Mouse (Mus musculus): ENCODE measurements around the gene Ifitm1. TPM values are rescaled to one million over a fixed set of nuclear protein-coding genes. Genes with fewer than 3 reads are reported as not detected.
"Not testable (repeated sequence)": the region's sequence is repeated elsewhere in the genome, so short reads cannot be mapped to it uniquely, and the experiment has no call there.

The Ifitm1 gene
- polyA plus RNA-seq, 1 experiment from 2014 or later, result 10.2 TPM

DNA sequence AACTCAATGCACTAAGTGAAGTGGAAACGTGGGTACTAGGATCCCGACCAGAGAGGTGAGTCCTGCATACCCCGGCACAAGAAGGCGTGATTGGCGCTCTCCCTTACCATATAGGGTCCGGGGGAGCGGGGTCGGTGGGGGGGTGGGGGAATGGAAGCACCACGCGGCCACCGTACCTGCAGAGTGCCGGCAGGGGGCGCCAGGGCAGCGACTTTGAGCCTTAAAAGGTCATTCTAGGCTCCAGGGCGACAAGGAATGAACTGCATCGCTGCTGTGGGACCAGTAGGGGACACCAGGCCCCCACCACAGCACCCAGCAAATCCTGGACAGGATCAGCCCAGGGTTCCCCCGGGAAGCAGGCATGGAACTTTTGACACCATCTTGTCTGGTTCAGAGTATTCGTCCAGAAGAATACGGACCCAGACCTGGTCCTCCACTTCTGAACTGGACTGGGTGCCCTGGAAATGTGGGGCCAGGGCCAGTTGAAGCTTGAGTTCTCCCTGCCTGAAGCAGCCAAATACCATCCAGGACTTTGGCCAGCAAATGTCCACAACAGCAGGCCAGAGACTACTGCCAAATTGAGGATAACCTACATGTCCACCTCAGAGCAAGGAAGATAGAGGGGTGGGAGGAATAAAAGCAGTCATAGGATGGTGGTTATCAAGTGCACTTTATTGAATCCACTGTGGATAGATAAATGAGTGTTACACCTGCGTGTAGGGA is 42.1 kb downstream of the Ifitm1 start:
- H3K27ac ChIP-seq, result no peak overlapping the region
- H3K4me2 ChIP-seq (replicated peaks), result peak overlapping the region; percentile 25; the same call in 1 of the 2 replicates
- no peaks in the 10 kb centered on the region for H3K27me3 ChIP-seq
- no peaks in the 10 kb centered on the region for H3K36me3 ChIP-seq
- no peaks in the 10 kb centered on the region for H3K9me3 ChIP-seq
- H3K9ac ChIP-seq (replicated peaks), result no peak overlapping the region
- ATAC-seq, result no peak
- WGBS, result 9% methylated on average over 20 of the region's 20 CpGs
- H3K4me3 ChIP-seq (replicated peaks), result no peak overlapping the region
- H3K4me1 ChIP-seq (replicated peaks), result peaks cover 8% of the 10 kb centered on the region; the same call in 1 of the 2 replicates

GRCm38 (mm10) chr7:141009665-141010064 is 42.6 kb downstream of the Ifitm1 start:
- H3K36me3 ChIP-seq, result no peaks in the 10 kb centered on the region
- no peaks in the 10 kb centered on the region for H3K9me3 ChIP-seq
- no peak overlapping the region for H3K9ac ChIP-seq (replicated peaks)
- no peak overlapping the region for H3K4me2 ChIP-seq (replicated peaks)
- ATAC-seq, result no peak
- no peaks in the 10 kb centered on the region for H3K27me3 ChIP-seq
- WGBS, result 92% methylated on average over 9 of the region's 9 CpGs
- no peak overlapping the region for H3K27ac ChIP-seq
- H3K4me3 ChIP-seq (replicated peaks), result no peak overlapping the region
- H3K4me1 ChIP-seq (replicated peaks), result peaks cover 8% of the 10 kb centered on the region; the same call in 1 of the 2 replicates

- Histone ChIP-seq H3K4me3 (replicated peaks) (no peak within 1 kb of the TSS), H3K36me3 (no peaks in the 10 kb centered on the region), H3K4me2 (replicated peaks) (peak within 1 kb of the TSS; percentile 3), H3K27ac (no peak within 1 kb of the TSS), H3K9me3 (no peaks in the 10 kb centered on the region), H3K4me1 (replicated peaks) (peaks cover 8% of the 10 kb centered on the region; the same call in 1 of the 2 replicates), H3K9ac (replicated peaks) (0 out of 2 replicates have a peak within 1 kb of the TSS, but pooled peaks have one; percentile 5), H3K27me3 (no peaks in the 10 kb centered on the region)
- ATAC-seq, result no peak
- 52% methylated on average over 10 of the region's 10 CpGs for WGBS
These were observed 43.6 kb downstream of the Ifitm1 start, which contains the start of gene Ifitm3 for GRCm38 (mm10) chr7:141010593-141010992. Gene Ifitm3, minus strand, starts transcription at chr7:141010770.

GRCm38 (mm10) chr7:141011238-141011770 is 44.3 kb downstream of the Ifitm1 start:
- no peak for ATAC-seq
- no peak overlapping the region for H3K9ac ChIP-seq (replicated peaks)
- no peaks in the 10 kb centered on the region for H3K36me3 ChIP-seq
- no peak overlapping the region for H3K27ac ChIP-seq
- H3K4me2 ChIP-seq (replicated peaks), result no peak overlapping the region
- H3K9me3 ChIP-seq, result no peaks in the 10 kb centered on the region
- H3K4me3 ChIP-seq (replicated peaks), result no peak overlapping the region
- H3K27me3 ChIP-seq, result no peaks in the 10 kb centered on the region
- peaks cover 8% of the 10 kb centered on the region; the same call in 1 of the 2 replicates for H3K4me1 ChIP-seq (replicated peaks)
- WGBS, result 86% methylated on average over 7 of the region's 7 CpGs

GRCm38 (mm10) chr7:141016707-141017697 is 50.0 kb downstream of the Ifitm1 start:
- Histone ChIP-seq H3K4me1 (replicated peaks) (no peaks in the 10 kb centered on the region), H3K4me2 (replicated peaks) (no peak overlapping the region), H3K27ac (no peak overlapping the region), H3K9ac (replicated peaks) (no peak overlapping the region), H3K36me3 (no peaks in the 10 kb centered on the region), H3K27me3 (no peaks in the 10 kb centered on the region), H3K4me3 (replicated peaks) (no peak overlapping the region), H3K9me3 (no peaks in the 10 kb centered on the region)
- WGBS, result 90% methylated on average over 10 of the region's 10 CpGs
- ATAC-seq, result no peak

GRCm38 (mm10) chr7:141017824-141018223 is 50.8 kb downstream of the Ifitm1 start, which contains the start of gene Ifitm6:
Gene Ifitm6, minus strand, starts transcription at chr7:141017924.
- not testable (repeated sequence) for H3K9ac ChIP-seq (replicated peaks); H3K9me3 ChIP-seq; H3K4me3 ChIP-seq (replicated peaks); H3K27ac ChIP-seq; ATAC-seq; H3K27me3 ChIP-seq; H3K4me2 ChIP-seq (replicated peaks); H3K4me1 ChIP-seq (replicated peaks); H3K36me3 ChIP-seq
- 84% methylated on average over 1 of the region's 1 CpGs for WGBS

DNA sequence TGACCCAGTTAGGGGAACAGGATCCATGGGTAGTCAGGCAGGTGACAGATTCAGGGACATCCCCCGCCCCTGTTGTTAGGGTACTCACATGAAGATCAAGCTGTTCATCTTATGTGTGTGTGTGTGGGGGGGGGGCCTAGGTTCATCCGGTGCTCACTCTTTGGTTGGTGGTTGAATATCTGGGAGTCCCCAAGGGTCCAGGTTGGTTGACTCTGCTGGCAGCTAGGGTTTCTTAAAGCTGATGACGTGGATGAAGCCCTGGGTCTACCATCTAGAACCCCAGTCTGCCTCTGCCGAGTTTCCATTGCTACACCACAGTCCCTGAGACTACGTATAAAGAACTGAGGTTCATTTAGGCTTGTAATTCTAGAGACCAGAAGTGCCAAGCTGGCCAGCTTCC is 52.0 kb downstream of the Ifitm1 start:
- Histone ChIP-seq H3K4me2 (replicated peaks) (no peak overlapping the region), H3K4me1 (replicated peaks) (no peaks in the 10 kb centered on the region), H3K9ac (replicated peaks) (no peak overlapping the region), H3K9me3 (no peaks in the 10 kb centered on the region), H3K36me3 (no peaks in the 10 kb centered on the region), H3K4me3 (replicated peaks) (no peak overlapping the region), H3K27ac (no peak overlapping the region), H3K27me3 (no peaks in the 10 kb centered on the region)
- 88% methylated on average over 5 of the region's 5 CpGs for WGBS
- ATAC-seq, result no peak

Other genes starting within 250 kb of the Ifitm1 start
- not detected in 2 replicates for gene Cyp2e1, start 203.5 kb upstream of the Ifitm1 start, polyA plus RNA-seq (2015; fragmentation: Nextera tagmentation; extraction: Ambion mirVana)
- 0.22 and 0.24 TPM in 2 replicates for gene Syce1, start 179.4 kb upstream of the Ifitm1 start, polyA plus RNA-seq (2015; fragmentation: Nextera tagmentation; extraction: Ambion mirVana)
- gene Zfp941, start 145.0 kb upstream of the Ifitm1 start, polyA plus RNA-seq (2015; fragmentation: Nextera tagmentation; extraction: Ambion mirVana), result 20.4 and 24.4 TPM in 2 replicates
- gene Urah, start 132.2 kb upstream of the Ifitm1 start, polyA plus RNA-seq (2015; fragmentation: Nextera tagmentation; extraction: Ambion mirVana), result not detected in 2 replicates
- not detected in 2 replicates for gene Scgb1c1, start 121.7 kb upstream of the Ifitm1 start, polyA plus RNA-seq (2015; fragmentation: Nextera tagmentation; extraction: Ambion mirVana)
- 0.13 TPM in 1 of 2 replicates, not detected in the other for gene Odf3, start 119.4 kb upstream of the Ifitm1 start, polyA plus RNA-seq (2015; fragmentation: Nextera tagmentation; extraction: Ambion mirVana)
- not detected in 2 replicates for gene Gm45785, start 110.9 kb upstream of the Ifitm1 start, polyA plus RNA-seq (2015; fragmentation: Nextera tagmentation; extraction: Ambion mirVana)
- 89.3 and 98.1 TPM in 2 replicates for gene Ric8a, start 110.3 kb upstream of the Ifitm1 start, polyA plus RNA-seq (2015; fragmentation: Nextera tagmentation; extraction: Ambion mirVana)
- gene Bet1l, start 109.6 kb upstream of the Ifitm1 start, polyA plus RNA-seq (2015; fragmentation: Nextera tagmentation; extraction: Ambion mirVana), result 37.7 and 38.0 TPM in 2 replicates
- 287 and 302 TPM in 2 replicates for gene Psmd13, start 85.3 kb upstream of the Ifitm1 start, polyA plus RNA-seq (2015; fragmentation: Nextera tagmentation; extraction: Ambion mirVana)
- gene Sirt3, start 84.9 kb upstream of the Ifitm1 start, polyA plus RNA-seq (2015; fragmentation: Nextera tagmentation; extraction: Ambion mirVana), result 40.7 and 42.1 TPM in 2 replicates
- gene Cox8b, start 66.8 kb upstream of the Ifitm1 start, polyA plus RNA-seq (2015; fragmentation: Nextera tagmentation; extraction: Ambion mirVana), result not detected in 2 replicates
- 0.17 and 0.18 TPM in 2 replicates for gene Nlrp6, start 46.3 kb upstream of the Ifitm1 start, polyA plus RNA-seq (2015; fragmentation: Nextera tagmentation; extraction: Ambion mirVana)
- gene Pgghg, start 25.8 kb upstream of the Ifitm1 start, polyA plus RNA-seq (2015; fragmentation: Nextera tagmentation; extraction: Ambion mirVana), result 8.4 and 8.7 TPM in 2 replicates
- gene Ifitm5, start 16.9 kb upstream of the Ifitm1 start, polyA plus RNA-seq (2015; fragmentation: Nextera tagmentation; extraction: Ambion mirVana), result 0.22 and 0.27 TPM in 2 replicates
- gene Gm45717, start 11.3 kb upstream of the Ifitm1 start, polyA plus RNA-seq (2015; fragmentation: Nextera tagmentation; extraction: Ambion mirVana), result not detected in 2 replicates
- 125 and 144 TPM in 2 replicates for gene Ifitm2, start 11.2 kb upstream of the Ifitm1 start, polyA plus RNA-seq (2015; fragmentation: Nextera tagmentation; extraction: Ambion mirVana)
- gene Ifitm3, start 43.5 kb downstream of the Ifitm1 start, polyA plus RNA-seq (2015; fragmentation: Nextera tagmentation; extraction: Ambion mirVana), result 22.6 and 26.2 TPM in 2 replicates
- gene Ifitm6, start 50.7 kb downstream of the Ifitm1 start, polyA plus RNA-seq (2015; fragmentation: Nextera tagmentation; extraction: Ambion mirVana), result 0.51 and 0.54 TPM in 2 replicates
- gene Gm17387, start 61.9 kb downstream of the Ifitm1 start, polyA plus RNA-seq (2015; fragmentation: Nextera tagmentation; extraction: Ambion mirVana), result not detected in 2 replicates
- 44.1 and 48.3 TPM in 2 replicates for gene B4galnt4, start 93.9 kb downstream of the Ifitm1 start, polyA plus RNA-seq (2015; fragmentation: Nextera tagmentation; extraction: Ambion mirVana)
- gene Pkp3, start 111.0 kb downstream of the Ifitm1 start, polyA plus RNA-seq (2015; fragmentation: Nextera tagmentation; extraction: Ambion mirVana), result 0.14 and 0.15 TPM in 2 replicates
- gene Sigirr, start 133.4 kb downstream of the Ifitm1 start, polyA plus RNA-seq (2015; fragmentation: Nextera tagmentation; extraction: Ambion mirVana), result 1.8 and 2.6 TPM in 2 replicates
- 0.07 and 0.35 TPM in 2 replicates for gene Ano9, start 150.6 kb downstream of the Ifitm1 start, polyA plus RNA-seq (2015; fragmentation: Nextera tagmentation; extraction: Ambion mirVana)
- 77.4 TPM in 2 replicates for gene Ptdss2, start 155.2 kb downstream of the Ifitm1 start, polyA plus RNA-seq (2015; fragmentation: Nextera tagmentation; extraction: Ambion mirVana)
- 40.5 and 45.3 TPM in 2 replicates for gene Rnh1, start 205.6 kb downstream of the Ifitm1 start, polyA plus RNA-seq (2015; fragmentation: Nextera tagmentation; extraction: Ambion mirVana)
- gene Hras, start 226.8 kb downstream of the Ifitm1 start, polyA plus RNA-seq (2015; fragmentation: Nextera tagmentation; extraction: Ambion mirVana), result 86.4 and 114 TPM in 2 replicates
- 13.9 and 15.6 TPM in 2 replicates for gene Lrrc56, start 226.9 kb downstream of the Ifitm1 start, polyA plus RNA-seq (2015; fragmentation: Nextera tagmentation; extraction: Ambion mirVana)
- gene Lmntd2, start 246.9 kb downstream of the Ifitm1 start, polyA plus RNA-seq (2015; fragmentation: Nextera tagmentation; extraction: Ambion mirVana), result 1.8 and 2.1 TPM in 2 replicates
- gene Rassf7, start 248.6 kb downstream of the Ifitm1 start, polyA plus RNA-seq (2015; fragmentation: Nextera tagmentation; extraction: Ambion mirVana), result 30.9 and 34.2 TPM in 2 replicates

Data from midbrain, embryonic 13.5 days (tissue).